In the genomic region with DNA sequence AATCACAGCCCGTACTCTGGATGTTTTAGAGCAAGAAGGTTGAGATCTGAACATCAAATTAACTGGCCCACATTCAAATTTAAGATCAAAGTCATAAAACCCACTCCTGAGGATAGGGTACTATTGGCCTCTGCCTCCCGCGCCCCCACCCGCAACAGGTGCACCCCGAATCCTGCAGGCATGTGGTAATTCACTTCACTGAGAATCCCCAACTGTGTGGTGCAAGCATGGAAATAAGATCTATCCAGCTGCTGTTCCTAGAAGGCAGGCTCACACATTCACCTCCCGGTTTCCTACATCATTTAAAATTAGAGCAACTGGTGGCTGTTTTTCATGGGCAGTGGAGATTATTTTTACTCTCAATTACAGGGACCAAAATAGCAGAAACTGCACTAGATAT, we compare ENCODE assay signal across 13 mouse cellular contexts.
"Had no signal": no experiment of that assay in that cellular context is flagged by ENCODE, and none has a peak within 500 bp of the region (broad histone marks: within the 10 kb centered on the region; RNA-seq: fewer than 3 reads in every experiment).

No protein-coding gene starts in this region.

- H3K27me3 ChIP-seq: midbrain, embryonic 13.5 days; neural tube, embryonic 12.5 days had no signal

- H3K9ac ChIP-seq: lung, embryonic 14.5 days; midbrain, embryonic 13.5 days; neural tube, embryonic 12.5 days had no signal

- ATAC-seq: midbrain, embryonic 13.5 days; midbrain, embryonic 16.5 days had no signal

- H3K4me2 ChIP-seq: lung, embryonic 14.5 days; midbrain, embryonic 13.5 days; neural tube, embryonic 12.5 days had no signal

- H3K27ac ChIP-seq: midbrain, embryonic 10.5 days; midbrain, embryonic 13.5 days; neural tube, embryonic 12.5 days had no signal

- H3K4me3 ChIP-seq: midbrain, embryonic 10.5 days; midbrain, embryonic 13.5 days; neural tube, embryonic 12.5 days had no signal

- H3K36me3 ChIP-seq: midbrain, embryonic 10.5 days; midbrain, embryonic 13.5 days; neural tube, embryonic 12.5 days had no signal

- H3K9me3 ChIP-seq: midbrain, embryonic 10.5 days; midbrain, embryonic 13.5 days; neural tube, embryonic 12.5 days had no signal

- DNase-seq: lung, embryonic 14.5 days; lung, postnatal 10 days; lung, postnatal 4 days; right cerebral cortex, postnatal 25 days; right cerebral cortex, postnatal 4 days; spleen, adult 18-20 months; thymus, adult 18-20 months; thymus, postnatal 14 days; thymus, postnatal 36 days had no signal

- H3K4me1 ChIP-seq: midbrain, embryonic 10.5 days; midbrain, embryonic 13.5 days; neural tube, embryonic 12.5 days had no signal
